Mouse (Mus musculus) T-helper 2 cell (primary cell): ENCODE measurements around the gene Olfr1047.
"Not testable (repeated sequence)": the region's sequence is repeated elsewhere in the genome, so short reads cannot be mapped to it uniquely, and the experiment has no call there.

Experiments used
- in situ Hi-C: fragments of 300-600 bp; cut with MboI, MseI; formaldehyde crosslinking; loops from one replicate; pipeline ENCODE4 v1.15.1; 2025; ENCODE audit warnings: high pct_unique_total_duplicates

Gene Olfr1047

GRCm38 (mm10) chr2:86231301-86231700, at the start of gene Olfr1047:
TSS of gene Olfr1047 (minus strand) at chr2:86231401.
- in situ Hi-C loops, result no loop called here

DNA sequence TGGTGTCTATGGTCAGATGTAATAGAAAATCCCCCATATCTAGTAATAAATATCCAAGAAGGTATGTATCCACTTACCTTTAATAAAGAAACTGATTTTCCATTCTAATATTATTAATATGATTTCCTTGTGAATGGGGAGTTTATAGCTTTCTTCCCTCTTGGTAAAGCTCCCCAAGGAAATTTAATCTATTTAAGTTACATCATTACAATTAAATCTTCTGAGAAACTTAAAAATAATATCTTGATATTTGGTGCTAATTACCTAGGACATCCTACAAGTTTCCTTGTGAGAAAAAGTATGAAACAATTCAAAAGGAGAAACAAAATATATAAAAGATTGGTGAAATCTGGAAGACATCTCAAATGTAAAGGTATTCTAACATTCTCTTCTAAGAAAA, 47.8 kb upstream of the Olfr1047 start, which contains the start of gene Olfr1051:
Gene Olfr1051, minus strand, starts transcription at position 101 of the 400 bp plus-strand sequence.
- in situ Hi-C loops, result not testable (repeated sequence)

- in situ Hi-C loops, result not testable (repeated sequence)
Observed at GRCm38 (mm10) chr2:86258228-86258627, 27.0 kb upstream of the Olfr1047 start, which contains the start of gene Olfr1049. TSS of gene Olfr1049 (minus strand) at chr2:86258328.

DNA sequence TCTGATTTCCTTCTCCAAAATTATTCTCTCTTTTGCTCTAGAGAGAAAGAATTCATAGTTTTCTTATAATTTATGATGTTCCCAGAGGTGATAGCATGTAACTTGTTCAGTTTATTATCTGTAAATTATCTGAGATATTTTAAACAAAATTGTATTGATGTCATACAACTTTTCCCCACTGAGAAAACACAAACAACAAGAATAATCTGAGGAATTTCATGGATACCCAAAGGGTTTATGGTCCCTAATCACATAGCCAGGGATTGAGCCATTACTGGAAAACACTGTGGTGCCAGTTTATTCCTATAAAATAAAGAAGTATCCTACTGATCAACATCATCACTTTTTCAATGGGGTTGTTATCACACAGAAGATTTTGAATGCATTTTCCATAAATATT, 9.0 kb upstream of the Olfr1047 start, which contains the start of gene Olfr1048:
Gene Olfr1048, minus strand, starts transcription at position 101 of the 400 bp plus-strand sequence.
- in situ Hi-C loops, result no loop called here

- in situ Hi-C loops, result no loop called here
Observed at GRCm38 (mm10) chr2:86219214-86219613, 12.0 kb downstream of the Olfr1047 start, which contains the start of gene Olfr1046. TSS of gene Olfr1046 (minus strand) at chr2:86219314.

DNA sequence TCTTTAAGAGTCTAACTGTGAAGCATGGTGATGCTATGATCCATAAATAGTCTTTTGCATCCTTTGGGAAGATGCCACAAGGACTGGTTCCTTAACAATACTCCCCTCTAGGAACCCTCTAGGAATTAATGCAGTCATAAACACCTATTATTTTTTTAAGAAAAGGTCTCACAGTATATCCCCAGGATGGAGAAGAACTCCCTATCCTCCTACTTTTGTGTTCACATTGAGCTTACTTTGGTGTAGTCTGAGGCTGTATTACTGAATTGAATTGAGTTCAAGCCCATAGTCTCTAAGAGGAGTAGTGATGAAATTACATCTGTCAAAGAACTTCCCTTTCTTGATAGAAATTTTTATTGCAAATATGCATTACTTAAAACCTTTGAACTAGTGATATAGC, 28.3 kb downstream of the Olfr1047 start, which contains the start of gene Olfr1045:
Gene Olfr1045, minus strand, starts transcription at position 101 of the 400 bp plus-strand sequence.
- in situ Hi-C loops, result no loop called here

DNA sequence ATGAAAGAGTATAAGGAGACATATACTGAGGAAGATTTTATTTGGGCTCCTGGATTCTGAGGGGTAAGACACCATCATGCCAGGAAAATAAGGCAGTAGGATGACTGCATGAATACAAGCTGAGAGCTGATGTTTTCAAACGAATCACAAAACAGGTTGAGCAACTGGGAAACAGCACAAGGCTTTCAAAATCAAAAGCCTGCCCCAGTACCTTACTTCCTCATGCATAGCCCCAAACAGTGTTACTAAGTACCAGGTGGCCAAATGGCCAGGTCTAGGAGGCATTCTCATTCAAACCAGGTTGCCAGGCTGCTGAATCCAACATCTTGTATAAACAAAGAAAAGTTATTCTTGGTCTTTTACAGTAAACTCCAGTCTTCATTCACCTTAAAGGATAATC, 35.3 kb downstream of the Olfr1047 start:
- in situ Hi-C loops, result no loop called here

GRCm38 (mm10) chr2:86185583-86185982, 45.6 kb downstream of the Olfr1047 start, which contains the start of gene Olfr52:
TSS of gene Olfr52 (minus strand) at chr2:86185683.
- in situ Hi-C loops, result no loop called here

- in situ Hi-C loops, result no loop called here
Observed at GRCm38 (mm10) chr2:86179950-86180349, 51.3 kb downstream of the Olfr1047 start.

DNA sequence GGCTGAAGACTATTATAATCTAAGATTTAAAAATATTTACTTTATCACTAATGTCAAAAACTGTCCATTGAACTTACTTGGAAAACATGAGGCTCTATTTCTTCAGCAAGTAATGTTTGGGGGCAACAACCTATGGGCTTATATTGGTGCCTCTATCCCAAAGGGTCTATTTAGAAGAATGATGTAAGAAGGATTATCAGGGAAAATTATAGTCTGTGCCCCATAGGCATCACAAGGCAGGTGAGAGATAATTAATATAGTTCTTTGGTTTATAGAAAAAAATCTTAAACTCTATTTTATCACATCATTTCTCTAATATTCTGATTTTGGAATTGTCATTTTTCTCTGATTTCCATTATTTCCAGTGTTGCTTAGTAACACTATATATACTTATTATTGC, 53.5 kb downstream of the Olfr1047 start, which contains the start of gene Olfr1044:
Gene Olfr1044, minus strand, starts transcription at position 101 of the 400 bp plus-strand sequence.
- in situ Hi-C loops, result no loop called here
